Mouse (Mus musculus): Measurements from ENCODE around the gene 2310003L06Rik.

Gene 2310003L06Rik

GRCm38 (mm10) chr5:87969201-87969600 is at the start of gene 2310003L06Rik, which contains the start of gene Gm28434:
TSS of gene 2310003L06Rik (plus strand) at chr5:87969459.
TSS of gene Gm28434 (plus strand) at chr5:87969517.
- no peak for DNase-seq (ENCODE audit: low spot score)

DNA sequence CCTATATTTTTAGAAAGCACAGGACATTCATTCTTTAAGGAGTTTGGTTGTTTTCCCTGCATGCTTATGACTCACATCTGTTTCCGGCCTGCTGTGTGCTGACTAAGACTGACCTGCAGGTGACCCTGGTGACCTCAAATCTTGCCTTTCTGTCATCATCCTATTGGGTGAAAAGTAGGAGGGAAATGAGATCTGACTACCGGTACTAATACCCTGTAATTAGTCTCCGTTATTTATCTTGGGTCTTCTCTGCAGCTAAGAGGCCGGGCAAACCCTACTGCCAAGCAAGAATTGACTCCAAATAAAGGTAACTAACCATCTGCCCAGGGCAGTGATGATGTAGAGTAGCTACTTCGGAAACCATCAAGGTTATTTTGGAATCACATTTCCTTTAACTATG is 43.9 kb upstream of the 2310003L06Rik start, which contains the start of gene Csn3:
Csn3 (plus strand) TSS at position 208 of the 400 bp plus-strand sequence.
- DNase-seq (ENCODE audit: low spot score), result no peak

DNA sequence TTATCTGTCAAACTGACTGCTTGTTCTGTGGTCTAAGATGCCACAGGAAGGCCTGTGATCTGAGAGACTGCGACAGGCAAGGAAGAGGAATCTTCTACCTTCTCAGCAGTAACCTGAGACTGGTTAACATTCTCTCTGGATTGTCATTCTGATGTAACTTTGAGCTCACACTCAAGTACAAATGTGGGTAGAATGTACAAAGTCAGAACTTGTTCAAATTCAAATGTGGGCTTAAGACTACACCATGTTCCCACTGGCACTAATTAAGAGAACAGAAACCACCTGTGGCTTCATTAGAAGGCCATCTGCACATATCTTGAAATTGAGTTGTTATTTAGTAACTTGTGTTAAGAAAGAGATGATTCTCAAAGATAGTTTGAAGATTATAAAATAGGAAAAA is 37.7 kb upstream of the 2310003L06Rik start:
- no peak for DNase-seq (ENCODE audit: low spot score)

DNA sequence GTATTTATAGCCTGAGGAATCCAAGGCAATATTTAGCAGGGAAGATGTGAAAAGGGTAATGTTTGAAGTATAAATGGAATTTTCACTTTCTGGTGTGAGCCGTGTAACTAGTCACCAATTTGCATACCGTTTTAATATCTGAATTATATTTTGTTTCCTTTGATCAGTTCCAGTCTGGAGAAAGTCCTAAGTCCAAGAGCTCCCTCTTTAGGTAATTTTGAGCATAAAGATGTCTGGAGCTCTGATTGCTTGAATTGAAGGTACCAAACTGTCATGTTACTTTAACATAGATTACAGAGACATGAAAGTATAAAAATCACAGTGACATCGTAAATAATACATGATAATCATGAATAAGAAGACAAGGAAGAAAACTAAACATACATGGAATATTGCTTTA is 28.5 kb upstream of the 2310003L06Rik start:
- DNase-seq (ENCODE audit: low spot score), result no peak

- no peak for DNase-seq (ENCODE audit: low spot score)
Observed at GRCm38 (mm10) chr5:87942515-87942914, 26.7 kb upstream of the 2310003L06Rik start.

DNA sequence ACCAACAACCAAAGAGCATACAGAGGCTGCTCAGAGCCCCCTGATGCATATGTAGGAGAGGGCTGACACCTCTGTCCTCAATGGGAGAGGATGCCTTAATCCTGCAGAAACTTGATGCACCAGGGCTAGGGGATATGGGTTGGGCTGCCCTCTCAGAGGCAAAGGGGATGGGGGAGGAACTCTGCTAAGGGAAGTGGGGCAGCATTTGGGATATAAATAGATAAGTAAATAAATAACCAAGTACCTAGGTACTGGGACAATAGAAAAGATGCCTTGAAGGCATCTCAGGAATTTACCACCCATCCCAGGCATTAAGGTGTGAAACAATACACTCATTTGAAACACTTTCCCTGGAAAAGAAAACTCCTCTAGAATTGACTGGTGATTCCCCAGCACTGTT is 17.4 kb upstream of the 2310003L06Rik start:
- no peak for DNase-seq (ENCODE audit: low spot score)

DNA sequence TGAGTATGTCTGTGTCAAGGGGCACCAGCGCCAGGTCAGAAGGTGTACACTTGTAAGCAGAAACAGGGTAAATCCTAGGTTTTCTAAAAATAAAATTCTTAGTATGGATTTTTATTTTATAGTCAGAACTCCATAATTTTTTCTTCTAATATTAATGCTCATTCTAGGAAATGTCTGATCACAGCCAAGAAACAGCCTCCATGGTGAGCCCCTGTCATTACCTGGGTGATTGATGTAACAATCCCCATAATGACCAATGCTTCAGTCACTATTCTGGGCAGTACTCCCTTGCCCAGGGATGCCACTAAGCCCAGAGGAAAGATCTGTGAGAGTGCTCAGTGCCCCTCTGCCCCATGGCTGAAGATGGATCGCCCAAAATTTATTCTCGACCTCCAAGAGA is 9.9 kb downstream of the 2310003L06Rik start, which contains the start of gene Cabs1:
Cabs1 (plus strand) TSS at position 301 of the 400 bp plus-strand sequence.
- DNase-seq (ENCODE audit: low spot score), result no peak

DNA sequence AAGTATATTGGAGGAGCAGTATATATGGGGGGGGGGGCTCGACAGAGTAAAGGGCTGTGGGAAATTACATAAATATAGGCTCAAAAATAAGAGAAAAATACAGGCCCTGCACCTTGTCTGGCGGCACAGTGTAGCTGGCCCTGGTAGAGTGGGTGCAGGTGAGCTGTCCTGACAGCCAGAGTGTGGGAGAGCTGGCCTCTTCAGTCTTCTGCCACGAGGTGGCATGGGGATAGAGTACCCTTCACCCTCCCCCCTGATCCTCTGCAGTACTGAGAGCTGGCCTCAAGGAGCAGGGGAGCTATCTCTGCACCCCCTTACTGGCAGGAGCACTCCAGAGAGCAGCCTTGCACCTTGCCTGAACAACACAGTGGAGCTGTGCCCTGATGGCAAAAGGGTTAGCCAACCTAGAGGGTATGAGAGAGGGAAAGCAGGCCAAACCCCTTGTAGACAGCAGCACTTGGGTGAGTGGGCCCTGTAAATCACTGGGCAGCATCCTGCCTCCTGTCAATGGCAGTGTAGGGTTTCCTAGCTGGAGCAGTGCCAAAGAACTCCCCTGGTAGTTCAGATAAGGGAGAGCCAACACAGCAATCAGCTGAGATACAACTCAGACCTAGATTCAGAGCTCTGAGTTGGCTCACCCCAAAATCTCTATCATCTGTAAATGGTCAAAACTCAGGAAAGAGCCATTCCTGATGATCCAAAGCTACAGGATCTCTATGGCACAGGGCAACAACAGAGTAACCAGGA is 13.4 kb downstream of the 2310003L06Rik start:
- no peak for DNase-seq (ENCODE audit: low spot score)

DNA sequence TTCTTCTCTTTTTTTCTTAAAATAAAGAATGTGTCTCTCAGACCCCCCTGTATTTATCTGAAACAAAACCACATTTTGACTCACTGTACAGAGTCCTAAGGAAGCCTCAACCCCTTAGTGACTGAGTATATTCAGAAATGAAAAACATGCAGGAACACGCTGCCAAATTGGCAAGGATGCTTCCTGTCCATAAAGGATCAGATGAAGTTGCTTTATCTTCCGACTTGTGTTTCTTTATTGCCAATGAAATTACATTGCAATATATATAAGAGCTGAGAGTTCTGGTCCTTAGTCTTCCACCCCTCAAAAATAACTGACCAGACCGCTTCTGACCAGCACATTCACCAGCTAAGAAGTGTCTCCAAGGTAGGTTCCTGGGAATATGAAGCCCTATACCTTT is 33.0 kb downstream of the 2310003L06Rik start, which contains the start of gene Smr3a:
Smr3a (plus strand) TSS at position 301 of the 400 bp plus-strand sequence.
- no peak for DNase-seq (ENCODE audit: low spot score)

- no peak for DNase-seq (ENCODE audit: low spot score)
Observed at GRCm38 (mm10) chr5:88005241-88005640, 36.0 kb downstream of the 2310003L06Rik start.

Measured in c-Kit-positive CD71-positive TER-119-positive erythroid progenitor cells, embryonic 14.5 days (primary cell).